ENCODE assay signal across 15 mouse cellular contexts in genomic region chr16:32186056-32186455, GRCm38 (mm10). TPM values are rescaled to one million over a fixed set of nuclear protein-coding genes. Genes with fewer than 3 reads are reported as not detected.
"Had no signal": no experiment of that assay in that cellular context is flagged by ENCODE, and none has a peak within 500 bp of the region (broad histone marks: within the 10 kb centered on the region; RNA-seq: fewer than 3 reads in every experiment).

No protein-coding gene starts in this region.

- H3K4me3 ChIP-seq: kidney, embryonic 15.5 days; left cerebral cortex, adult 2 months; limb, embryonic 15.5 days; liver, embryonic 13.5 days; lung, embryonic 15.5 days; midbrain, embryonic 13.5 days; myocyte; neural tube, embryonic 13.5 days had no signal

- DNase-seq: kidney, postnatal 25 days; liver, embryonic 13.5 days; liver, postnatal 0 days; lung, postnatal 14 days; right cerebral cortex, postnatal 14 days; thymus, postnatal 36 days had no signal

- H3K4me1 ChIP-seq: kidney, embryonic 15.5 days; limb, embryonic 15.5 days; midbrain, embryonic 13.5 days; neural tube, embryonic 13.5 days had no signal

- ATAC-seq: liver, postnatal 0 days; midbrain, embryonic 13.5 days had no signal

- H3K27ac ChIP-seq: kidney, embryonic 15.5 days; left cerebral cortex, adult 2 months; limb, embryonic 15.5 days; liver, embryonic 13.5 days; lung, embryonic 15.5 days; midbrain, embryonic 13.5 days; neural tube, embryonic 13.5 days had no signal

- H3K27me3 ChIP-seq: kidney, embryonic 15.5 days; limb, embryonic 15.5 days; liver, embryonic 13.5 days; lung, embryonic 15.5 days; midbrain, embryonic 13.5 days; neural tube, embryonic 13.5 days had no signal

RNA-seq across cellular contexts. Expression of gene Bex6, which starts 6.4 kb away (rescaled TPM):
- total RNA-seq: layer of hippocampus, postnatal 25 days; left cerebral cortex, adult 2 months; left cerebral cortex, postnatal 25 days had no signal
- polyA plus RNA-seq: kidney, embryonic 15.5 days; midbrain, embryonic 13.5 days; myocyte; neural tube, embryonic 13.5 days had no signal

RNA-seq across cellular contexts. Expression of gene Nrros, which starts 20.7 kb away (rescaled TPM):
- polyA plus RNA-seq: myocyte had no signal
